ENCODE assay signal across 19 mouse cellular contexts in the genomic region with DNA sequence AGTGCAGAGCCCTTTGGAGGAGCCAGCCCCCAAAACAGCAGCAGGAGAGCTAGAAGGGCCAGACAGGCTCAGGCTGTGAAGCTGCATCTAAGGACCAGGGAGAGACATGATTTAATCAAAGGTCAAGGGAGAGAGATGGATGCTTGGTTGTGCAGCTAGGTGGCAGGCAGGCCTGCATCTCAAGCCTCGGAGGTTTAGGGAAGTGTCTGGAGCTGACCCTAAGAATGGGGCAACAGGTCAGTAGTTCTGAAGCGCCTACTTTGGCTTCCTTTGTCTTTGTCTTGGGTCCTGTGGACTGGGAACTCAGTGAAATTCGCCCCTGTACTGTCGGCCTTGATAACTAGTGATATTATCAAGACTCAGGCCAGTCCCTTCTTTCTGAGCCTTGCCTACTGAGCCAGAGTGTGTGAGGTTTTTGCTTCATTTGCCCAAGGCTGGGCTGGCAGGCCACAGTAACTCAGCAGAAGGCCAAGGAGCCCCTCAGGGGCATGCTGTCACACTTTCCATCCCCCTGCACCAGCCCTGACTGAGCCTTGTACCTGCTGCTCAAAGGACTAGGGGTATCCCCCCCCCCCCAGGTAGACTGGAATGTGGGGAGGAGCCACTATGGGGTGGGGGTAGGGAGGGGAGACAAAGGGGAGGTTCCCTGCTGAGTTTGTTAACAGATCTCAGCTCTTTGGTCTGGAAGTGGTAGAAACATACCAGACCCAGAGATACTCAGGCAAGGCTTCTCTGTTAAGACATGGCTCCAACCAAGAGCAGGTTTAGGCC. TPM values are rescaled to one million over a fixed set of nuclear protein-coding genes. Genes with fewer than 3 reads are reported as not detected.
DNase-seq lines count a peak whose midpoint lies in the region; ATAC-seq and TF ChIP-seq lines count a peak whose summit lies in the region.
"Had no signal": no experiment of that assay in that cellular context is flagged by ENCODE, and none has a peak within 500 bp of the region (broad histone marks: within the 10 kb centered on the region; RNA-seq: fewer than 3 reads in every experiment).

No protein-coding gene starts in this region.

- in situ Hi-C loops in ES-E14 (cut with MboI; ENCODE audit: low sequenced_read_pairs in 2 of 2, unreplicated experiment in 2 of 2), result no loop called here

- H3K4me2 ChIP-seq in kidney, postnatal 0 days (ENCODE audit: low read length), result no peak overlapping the region
- H3K4me2 ChIP-seq in limb, embryonic 13.5 days (replicated peaks), result no peak overlapping the region
- H3K4me2 ChIP-seq: forebrain, embryonic 15.5 days; heart, embryonic 13.5 days; midbrain, embryonic 15.5 days had no signal

- no peak overlapping the region for H3K4me3 ChIP-seq in kidney, postnatal 0 days (replicated peaks; ENCODE audit: low read depth, low read length)
- peak overlapping the region; percentile 96 for H3K4me3 ChIP-seq in E14TG2a.4 (replicated peaks; ENCODE audit: low read length)
- peak overlapping the region; percentile 4 to 44 for H3K4me3 ChIP-seq in ES-E14 (ENCODE audit: insufficient read depth in 1 of 2, low read depth in 1 of 2, low read length in 2 of 2, poor library complexity in 1 of 2, severe bottlenecking in 1 of 2)
- H3K4me3 ChIP-seq in limb, embryonic 13.5 days, result no peak overlapping the region
- H3K4me3 ChIP-seq: forebrain, embryonic 15.5 days; heart, embryonic 13.5 days; midbrain, embryonic 15.5 days had no signal

- peak; percentile 25; the same call in 1 of the 2 replicates for TF ChIP-seq CTCF in kidney, postnatal 0 days (IDR thresholded peaks at IDR 0.05; ENCODE audit: low read depth)
- TF ChIP-seq CTCF in E14TG2a.4 (conservative IDR thresholded peaks at IDR 0.05; ENCODE audit: low read length), result no peak

- no peaks in the 10 kb centered on the region; the same call in 1 of the 2 replicates for H3K4me1 ChIP-seq in kidney, postnatal 0 days (replicated peaks; ENCODE audit: insufficient read depth, low read length)
- H3K4me1 ChIP-seq in E14TG2a.4 (replicated peaks; ENCODE audit: low read depth, low read length), result peaks cover 68% of the 10 kb centered on the region
- peaks cover 6 to 22% of the 10 kb centered on the region in 2 experiments; a peak in 3 of 4 replicates for H3K4me1 ChIP-seq in ES-E14 (ENCODE audit: control insufficient read depth in 2 of 2, insufficient read depth in 2 of 2, low read length in 2 of 2, poor library complexity in 1 of 2)
- H3K4me1 ChIP-seq in limb, embryonic 13.5 days, result peaks cover 24% of the 10 kb centered on the region

- no peak overlapping the region for H3K9ac ChIP-seq in kidney, postnatal 0 days (ENCODE audit: low read depth, low read length)
- peak overlapping the region; percentile 62 for H3K9ac ChIP-seq in ES-E14 (ENCODE audit: insufficient read depth, low read depth, low read length, poor library complexity, severe bottlenecking)
- H3K9ac ChIP-seq in limb, embryonic 13.5 days, result peak overlapping the region; percentile 25; the same call in 1 of the 2 replicates
- H3K9ac ChIP-seq: forebrain, embryonic 15.5 days; heart, embryonic 13.5 days; midbrain, embryonic 15.5 days had no signal

- no peaks in the 10 kb centered on the region for H3K36me3 ChIP-seq in kidney, postnatal 0 days (ENCODE audit: insufficient read depth, low read length)
- H3K36me3 ChIP-seq in E14TG2a.4 (ENCODE audit: insufficient read depth, low read length), result peaks cover 42% of the 10 kb centered on the region
- peaks cover 29% of the 10 kb centered on the region for H3K36me3 ChIP-seq in ES-E14 (ENCODE audit: control insufficient read depth, insufficient read depth, low read length, poor library complexity, severe bottlenecking)
- peaks cover 16% of the 10 kb centered on the region for H3K36me3 ChIP-seq in limb, embryonic 13.5 days
- H3K36me3 ChIP-seq: forebrain, embryonic 15.5 days; heart, embryonic 13.5 days; midbrain, embryonic 15.5 days had no signal

- DNase-seq in kidney, postnatal 0 days (ENCODE audit: low spot score), result no peak
- DNase-seq in kidney, adult 8-10 months, result no peak
- no peak for DNase-seq in ES-E14 (ENCODE audit: low read depth, low spot score)
- no peak for DNase-seq in cerebellum, adult 18-20 months
- DNase-seq: adrenal gland, adult 8-10 months; cerebellum, adult 11-12 months; cerebellum, postnatal 36 days; heart, postnatal 36 days; lung, adult 2 months; thymus, adult 2 months had no signal

- no peak for ATAC-seq in kidney, postnatal 0 days (replicated peaks; ENCODE audit: low FRiP score, low read depth)
- ATAC-seq in limb, embryonic 13.5 days (ENCODE audit: low FRiP score, low read depth), result no peak
- ATAC-seq in erythroid progenitor cell, adult 5-6 weeks (replicated peaks; ENCODE audit: low FRiP score, poor library complexity, severe bottlenecking), result no peak
- ATAC-seq: forebrain, embryonic 15.5 days; hindbrain, postnatal 0 days; midbrain, embryonic 15.5 days had no signal

- H3K9me3 ChIP-seq in kidney, postnatal 0 days (replicated peaks; ENCODE audit: low read length), result no peaks in the 10 kb centered on the region
- H3K9me3 ChIP-seq in E14TG2a.4 (ENCODE audit: low read length), result no peaks in the 10 kb centered on the region
- no peaks in the 10 kb centered on the region for H3K9me3 ChIP-seq in ES-E14 (ENCODE audit: control insufficient read depth, insufficient read depth, low read depth, low read length)
- H3K9me3 ChIP-seq in limb, embryonic 13.5 days, result no peaks in the 10 kb centered on the region
- H3K9me3 ChIP-seq: forebrain, embryonic 15.5 days; heart, embryonic 13.5 days; midbrain, embryonic 15.5 days had no signal

- WGBS in kidney, postnatal 0 days, result 63% methylated on average over 4 of the region's 4 CpGs
- 40% methylated on average over 4 of the region's 4 CpGs for WGBS in limb, embryonic 13.5 days

- H3K27ac ChIP-seq in kidney, postnatal 0 days, result peak overlapping the region; percentile 26; the same call in 1 of the 2 replicates
- H3K27ac ChIP-seq in ES-E14 (ENCODE audit: insufficient read depth, low read depth, low read length, poor library complexity, severe bottlenecking), result peak overlapping the region; percentile 98
- H3K27ac ChIP-seq in limb, embryonic 13.5 days, result no peak overlapping the region
- H3K27ac ChIP-seq: forebrain, embryonic 15.5 days; heart, embryonic 13.5 days; hindbrain, postnatal 0 days; midbrain, embryonic 15.5 days had no signal

- H3K27me3 ChIP-seq in kidney, postnatal 0 days (ENCODE audit: insufficient read depth, low read length), result no peaks in the 10 kb centered on the region
- no peaks in the 10 kb centered on the region for H3K27me3 ChIP-seq in E14TG2a.4 (ENCODE audit: insufficient read depth, low read length)
- H3K27me3 ChIP-seq in limb, embryonic 13.5 days, result peaks cover 21% of the 10 kb centered on the region

TF ChIP-seq in ES-E14, 5 proteins besides CTCF, POLR2A, EP300 and RAD21:
- TF ChIP-seq ZC3H11A (IDR thresholded peaks at IDR 0.05; ENCODE audit: borderline replicate concordance, low read depth, low read length) (no peak), CHD2 (IDR thresholded peaks at IDR 0.05; ENCODE audit: low read depth, low read length) (no peak), ZNF384 (IDR thresholded peaks at IDR 0.05; ENCODE audit: low read depth, low read length) (no peak), MAFK (IDR thresholded peaks at IDR 0.05; ENCODE audit: insufficient read depth, low read depth, low read length) (no peak), HCFC1 (IDR thresholded peaks at IDR 0.05; ENCODE audit: borderline replicate concordance, insufficient read depth, low read length) (no peak)

RNA-seq across cellular contexts. Expression of a gene that starts 5.4 kb away (rescaled TPM):
- 10.3 and 10.8 TPM in 2 replicates for polyA plus RNA-seq in kidney, postnatal 0 days (2015; fragmentation: Nextera tagmentation; extraction: Ambion mirVana)
- 103 and 166 TPM in 2 replicates for total RNA-seq in ES-E14 (2012; rRNA removed)
- polyA plus RNA-seq in limb, embryonic 13.5 days (2015; fragmentation: Nextera tagmentation; extraction: Ambion mirVana), result 8.3 and 9.6 TPM in 2 replicates
- 1.4 TPM in 1 of 2 replicates, not detected in the other for total RNA-seq in erythroid progenitor cell, adult 5-6 weeks (2015; ENCODE audit: low replicate concordance)
- total RNA-seq in erythroid progenitor cell, adult 5-6 weeks (2017; ENCODE audit: low replicate concordance), result not detected in 2 replicates
- total RNA-seq: MEL had no signal
- polyA plus RNA-seq: C2C12 had no signal

RNA-seq across cellular contexts. Expression of a gene that starts 51.1 kb away (rescaled TPM):
- polyA plus RNA-seq in kidney, postnatal 0 days (2015; fragmentation: Nextera tagmentation; extraction: Ambion mirVana), result 295 and 332 TPM in 2 replicates
- total RNA-seq in ES-E14 (2012; rRNA removed), result 496 and 529 TPM in 2 replicates
- polyA plus RNA-seq in limb, embryonic 13.5 days (2015; fragmentation: Nextera tagmentation; extraction: Ambion mirVana), result 418 and 419 TPM in 2 replicates
- 148 and 176 TPM in 2 replicates for total RNA-seq in erythroid progenitor cell, adult 5-6 weeks (2015; ENCODE audit: low replicate concordance)
- total RNA-seq in erythroid progenitor cell, adult 5-6 weeks (2017; ENCODE audit: low replicate concordance), result 169 and 177 TPM in 2 replicates

Comparison
In these comparisons a context has a peak if more than half of its experiments do, and no peak if none do; other contexts are left out.
1. H3K4me3 ChIP-seq: peak in E14TG2a.4 (single experiment) and ES-E14 (2 of 2); none in kidney, postnatal 0 days (single experiment) and limb, embryonic 13.5 days (single experiment).
2. RNA of a gene that starts 5.4 kb away (total RNA-seq): 103 to 166 TPM in ES-E14; 1.4 TPM in erythroid progenitor cell, adult 5-6 weeks; every median in the first group is over 10 times any median in the second.